Mouse (Mus musculus): Measurements from ENCODE around the gene Ncf2. TPM values are rescaled to one million over a fixed set of nuclear protein-coding genes. Genes with fewer than 3 reads are reported as not detected.
"Not testable (repeated sequence)": the region's sequence is repeated elsewhere in the genome, so short reads cannot be mapped to it uniquely, and the experiment has no call there.

Ncf2 gene
- polyA plus RNA-seq, 1 experiment from 2014 or later: 6.6 TPM

- not testable (repeated sequence) for H3K27ac ChIP-seq; H3K4me3 ChIP-seq; H3K27me3 ChIP-seq; H3K4me2 ChIP-seq; ATAC-seq (ENCODE audit: insufficient number of reproducible peaks, low FRiP score, low TSS enrichment, low read depth); H3K9me3 ChIP-seq; H3K4me1 ChIP-seq; H3K36me3 ChIP-seq; H3K9ac ChIP-seq
- 80% methylated on average over 3 of the region's 3 CpGs for WGBS
Measured at GRCm38 (mm10) chr1:152785446-152785845, 14.5 kb upstream of the Ncf2 start.

DNA sequence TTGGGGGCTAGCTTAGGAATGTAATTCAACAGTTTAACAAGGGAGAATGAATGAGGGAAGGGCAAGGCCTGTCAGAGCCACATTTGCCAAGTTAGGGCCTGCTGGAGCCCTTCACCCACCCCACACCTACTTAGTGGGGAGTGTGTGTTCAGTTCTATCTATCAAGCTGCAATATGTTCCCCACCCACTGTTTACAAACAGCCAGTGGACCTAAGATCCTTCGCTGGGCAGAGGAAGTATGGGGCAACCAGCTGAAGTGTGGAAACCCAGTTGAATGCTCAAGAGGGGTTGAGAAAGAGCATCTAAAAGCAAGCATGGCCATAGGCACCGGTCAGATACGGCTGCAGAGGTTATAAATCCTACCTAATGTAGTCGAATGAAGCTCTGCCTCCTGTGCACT, 13.0 kb upstream of the Ncf2 start:
- no peaks in the 10 kb centered on the region for H3K27me3 ChIP-seq
- H3K4me2 ChIP-seq: no peak overlapping the region
- ATAC-seq (ENCODE audit: insufficient number of reproducible peaks, low FRiP score, low TSS enrichment, low read depth): no peak
- WGBS: 80% methylated on average over 4 of the region's 4 CpGs
- H3K27ac ChIP-seq: no peak overlapping the region
- H3K4me3 ChIP-seq: no peak overlapping the region
- no peaks in the 10 kb centered on the region for H3K9me3 ChIP-seq
- H3K4me1 ChIP-seq: peaks cover 9% of the 10 kb centered on the region; the same call in 1 of the 2 replicates
- H3K36me3 ChIP-seq: no peaks in the 10 kb centered on the region
- no peak overlapping the region for H3K9ac ChIP-seq

GRCm38 (mm10) chr1:152788121-152788660, 11.8 kb upstream of the Ncf2 start:
- Histone ChIP-seq H3K36me3 (no peaks in the 10 kb centered on the region), H3K4me2 (no peak overlapping the region), H3K27me3 (no peaks in the 10 kb centered on the region), H3K4me1 (peaks cover 14% of the 10 kb centered on the region), H3K9ac (no peak overlapping the region), H3K4me3 (no peak overlapping the region), H3K27ac (no peak overlapping the region), H3K9me3 (no peaks in the 10 kb centered on the region)
- 38% methylated on average over 4 of the region's 4 CpGs for WGBS
- no peak for ATAC-seq (ENCODE audit: insufficient number of reproducible peaks, low FRiP score, low TSS enrichment, low read depth)

DNA sequence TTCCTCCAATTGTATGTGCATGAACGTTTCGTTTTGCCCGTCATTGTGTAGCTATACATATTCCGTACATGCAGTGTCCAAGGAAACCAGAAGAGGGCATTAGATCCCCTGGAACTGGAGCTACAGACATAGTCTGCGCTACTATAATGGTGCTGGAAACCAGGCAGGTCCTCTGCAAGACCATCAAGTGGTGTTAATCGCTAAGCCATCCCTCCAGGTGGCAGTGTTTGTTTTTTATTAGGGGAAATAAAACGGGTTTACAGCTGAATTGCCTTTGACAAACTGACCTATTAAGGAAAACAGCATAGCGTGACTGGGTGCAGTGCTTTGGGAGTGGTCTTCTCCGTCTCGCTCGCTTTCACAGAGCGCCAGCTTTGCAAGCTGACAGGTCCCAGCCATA, 9.7 kb upstream of the Ncf2 start:
- no peak overlapping the region; the same call in 1 of the 2 replicates for H3K4me2 ChIP-seq
- no peaks in the 10 kb centered on the region for H3K9me3 ChIP-seq
- H3K36me3 ChIP-seq: no peaks in the 10 kb centered on the region
- no peak overlapping the region for H3K4me3 ChIP-seq
- H3K4me1 ChIP-seq: peaks cover 14% of the 10 kb centered on the region
- no peaks in the 10 kb centered on the region for H3K27me3 ChIP-seq
- WGBS: 10% methylated on average over 12 of the region's 12 CpGs
- no peak overlapping the region for H3K9ac ChIP-seq
- ATAC-seq (ENCODE audit: insufficient number of reproducible peaks, low FRiP score, low TSS enrichment, low read depth): no peak
- no peak overlapping the region for H3K27ac ChIP-seq

DNA sequence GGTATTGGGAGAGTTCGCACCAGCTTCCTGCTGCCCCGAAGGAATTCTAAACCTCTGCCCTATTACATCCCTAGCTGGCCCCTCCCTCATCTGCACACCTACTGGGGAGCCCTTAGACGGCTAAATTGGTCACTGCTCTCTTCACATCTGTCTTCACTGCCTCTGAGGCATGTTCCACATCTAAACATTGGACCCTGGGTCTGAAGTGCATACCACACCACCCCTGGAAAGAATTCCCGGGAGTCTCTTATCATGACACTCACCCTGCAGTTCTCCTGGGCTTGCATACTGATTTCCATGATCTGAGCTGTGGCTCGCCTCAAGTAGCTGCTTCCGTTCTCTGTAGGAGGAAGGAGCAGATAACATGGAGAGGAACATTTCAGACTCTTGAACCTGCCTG, 9.2 kb upstream of the Ncf2 start:
- H3K4me1 ChIP-seq: peaks cover 14% of the 10 kb centered on the region
- 12% methylated on average over 6 of the region's 6 CpGs for WGBS
- H3K4me3 ChIP-seq: no peak overlapping the region
- no peaks in the 10 kb centered on the region for H3K27me3 ChIP-seq
- H3K9ac ChIP-seq: no peak overlapping the region
- no peaks in the 10 kb centered on the region for H3K36me3 ChIP-seq
- no peak overlapping the region for H3K27ac ChIP-seq
- H3K9me3 ChIP-seq: no peaks in the 10 kb centered on the region
- no peak for ATAC-seq (ENCODE audit: insufficient number of reproducible peaks, low FRiP score, low TSS enrichment, low read depth)
- H3K4me2 ChIP-seq: no peak overlapping the region; the same call in 1 of the 2 replicates

DNA sequence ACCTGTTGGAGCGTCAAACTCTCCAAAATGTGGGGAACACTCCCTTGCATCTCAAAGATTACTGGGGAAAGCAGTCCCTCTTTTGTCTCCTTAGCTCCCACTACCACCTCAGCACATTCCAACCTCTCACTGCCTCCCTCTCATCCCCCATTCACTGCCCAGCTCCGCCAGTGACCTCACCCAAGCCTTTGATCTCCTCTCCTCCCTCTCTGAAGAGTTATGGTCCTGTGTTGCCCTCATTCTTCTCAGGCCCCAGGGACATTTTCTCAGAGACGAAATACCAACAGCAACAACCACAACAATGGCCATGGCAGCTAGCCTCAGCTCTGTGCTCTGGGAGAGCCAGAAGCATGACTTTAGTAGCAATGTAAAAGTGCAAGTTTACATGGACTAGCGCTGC, 8.7 kb upstream of the Ncf2 start:
- Histone ChIP-seq H3K4me1 (peaks cover 14% of the 10 kb centered on the region), H3K9me3 (no peaks in the 10 kb centered on the region), H3K27ac (no peak overlapping the region), H3K4me2 (no peak overlapping the region), H3K27me3 (no peaks in the 10 kb centered on the region), H3K36me3 (no peaks in the 10 kb centered on the region), H3K4me3 (no peak overlapping the region), H3K9ac (no peak overlapping the region)
- 33% methylated on average over 4 of the region's 4 CpGs for WGBS
- ATAC-seq (ENCODE audit: insufficient number of reproducible peaks, low FRiP score, low TSS enrichment, low read depth): no peak

GRCm38 (mm10) chr1:152792736-152793494, 7.1 kb upstream of the Ncf2 start:
- Histone ChIP-seq H3K27ac (peak overlapping the region; percentile 54), H3K9ac (no peak overlapping the region), H3K4me1 (peaks cover 14% of the 10 kb centered on the region), H3K4me2 (no peak overlapping the region), H3K4me3 (no peak overlapping the region), H3K27me3 (no peaks in the 10 kb centered on the region), H3K9me3 (no peaks in the 10 kb centered on the region), H3K36me3 (no peaks in the 10 kb centered on the region)
- ATAC-seq (ENCODE audit: insufficient number of reproducible peaks, low FRiP score, low TSS enrichment, low read depth): no peak
- 54% methylated on average over 12 of the region's 12 CpGs for WGBS

- no peak overlapping the region for H3K4me3 ChIP-seq
- 64% methylated on average over 6 of the region's 6 CpGs for WGBS
- H3K9ac ChIP-seq: no peak overlapping the region
- H3K27ac ChIP-seq: no peak overlapping the region
- peaks cover 14% of the 10 kb centered on the region for H3K4me1 ChIP-seq
- no peaks in the 10 kb centered on the region for H3K27me3 ChIP-seq
- no peak overlapping the region for H3K4me2 ChIP-seq
- 0 out of 2 replicates have a peak, but pooled peaks have one; percentile 14 for ATAC-seq (ENCODE audit: insufficient number of reproducible peaks, low FRiP score, low TSS enrichment, low read depth)
- H3K36me3 ChIP-seq: no peaks in the 10 kb centered on the region
- H3K9me3 ChIP-seq: no peaks in the 10 kb centered on the region
Measured at GRCm38 (mm10) chr1:152793495-152794130, 6.4 kb upstream of the Ncf2 start.

- Histone ChIP-seq H3K9me3 (no peaks in the 10 kb centered on the region), H3K9ac (no peak overlapping the region), H3K4me3 (no peak overlapping the region), H3K36me3 (no peaks in the 10 kb centered on the region), H3K4me1 (peaks cover 12% of the 10 kb centered on the region), H3K27ac (no peak overlapping the region), H3K4me2 (no peak overlapping the region), H3K27me3 (no peaks in the 10 kb centered on the region)
- no peak for ATAC-seq (ENCODE audit: insufficient number of reproducible peaks, low FRiP score, low TSS enrichment, low read depth)
- 72% methylated on average over 8 of the region's 8 CpGs for WGBS
Measured at GRCm38 (mm10) chr1:152795688-152796255, 4.2 kb upstream of the Ncf2 start.

- Histone ChIP-seq H3K4me3 (no peak overlapping the region), H3K27ac (no peak overlapping the region), H3K9ac (no peak overlapping the region), H3K27me3 (no peaks in the 10 kb centered on the region), H3K4me1 (peaks cover 9% of the 10 kb centered on the region), H3K36me3 (no peaks in the 10 kb centered on the region), H3K9me3 (no peaks in the 10 kb centered on the region), H3K4me2 (no peak overlapping the region)
- ATAC-seq (ENCODE audit: insufficient number of reproducible peaks, low FRiP score, low TSS enrichment, low read depth): no peak
- 72% methylated on average over 8 of the region's 8 CpGs for WGBS
Measured at GRCm38 (mm10) chr1:152796683-152797263, 3.2 kb upstream of the Ncf2 start.

- whole genome bisulfite sequencing: 76% methylated on average over 9 of the region's 9 CpGs
- Histone ChIP-seq H3K27ac (no peak overlapping the region), H3K4me3 (no peak overlapping the region), H3K36me3 (no peaks in the 10 kb centered on the region), H3K9ac (no peak overlapping the region), H3K4me1 (peaks cover 4% of the 10 kb centered on the region), H3K27me3 (no peaks in the 10 kb centered on the region), H3K4me2 (no peak overlapping the region), H3K9me3 (no peaks in the 10 kb centered on the region)
- no peak for ATAC-seq (ENCODE audit: insufficient number of reproducible peaks, low FRiP score, low TSS enrichment, low read depth)
Measured at GRCm38 (mm10) chr1:152798125-152798524, 1.9 kb upstream of the Ncf2 start.

Measured in limb, embryonic 15.5 days (tissue).